Mouse (Mus musculus) neutrophil, adult 5-6 weeks (primary cell): ENCODE measurements around the gene Vps13a. TPM values are rescaled to one million over a fixed set of nuclear protein-coding genes. Genes with fewer than 3 reads are reported as not detected.
"Not testable (repeated sequence)": the region's sequence is repeated elsewhere in the genome, so short reads cannot be mapped to it uniquely, and the experiment has no call there.

Source experiments
- ATAC-seq: fragments of 151-379, 151-347 bp; 2 replicates; pipeline ENCODE4 v1.8.0; 2017; ENCODE audit warnings: mild to moderate bottlenecking, moderate TSS enrichment; ENCODE audit not compliant: insufficient number of reproducible peaks, poor library complexity, low FRiP score, severe bottlenecking; ENCODE audit errors: extremely low read depth
- total RNA-seq: library from RNA; stranded (forward); fragments of 200-1000 nt; gene quantifications from 2 replicates; pipeline ENCODE4 v1.2.3, GENCODE M21; 2017

Gene Vps13a
- total RNA-seq, 1 experiment from 2014 or later: 111 TPM

GRCm38 (mm10) chr19:16777391-16777790 lies 3.3 kb downstream of the Vps13a start:
- ATAC-seq: not testable (repeated sequence)

- peak; percentile 33; the same call in 1 of the 2 replicates for ATAC-seq
Observed at GRCm38 (mm10) chr19:16773237-16774016, 7.3 kb downstream of the Vps13a start.

GRCm38 (mm10) chr19:16767407-16767806 lies 13.3 kb downstream of the Vps13a start:
- ATAC-seq: no peak

GRCm38 (mm10) chr19:16757439-16757838 lies 23.3 kb downstream of the Vps13a start:
- not testable (repeated sequence) for ATAC-seq

- no peak for ATAC-seq
Observed at GRCm38 (mm10) chr19:16755854-16756253, 24.9 kb downstream of the Vps13a start.

GRCm38 (mm10) chr19:16755226-16755625 lies 25.5 kb downstream of the Vps13a start:
- ATAC-seq: no peak

DNA sequence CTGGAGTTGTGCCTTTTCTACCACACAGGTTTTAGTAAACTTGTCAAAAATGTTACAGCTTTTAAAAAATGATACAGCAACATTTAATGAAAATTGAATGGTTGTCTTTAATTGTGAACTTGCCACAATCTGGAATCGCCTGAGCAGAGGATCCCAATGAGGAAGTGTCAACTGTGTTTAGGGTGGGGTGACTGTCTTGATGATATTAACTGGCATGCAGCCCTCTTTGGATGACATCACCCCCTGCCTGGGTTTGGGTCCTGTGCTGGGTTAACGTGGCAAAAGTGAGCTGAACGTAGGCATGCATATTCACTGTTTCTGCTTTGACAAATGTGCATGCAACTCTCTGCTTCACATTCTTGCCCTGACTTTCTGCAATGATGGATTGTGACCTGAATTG lies 27.6 kb downstream of the Vps13a start:
- no peak for ATAC-seq

- ATAC-seq: no peak
Observed at GRCm38 (mm10) chr19:16736854-16737253, 43.9 kb downstream of the Vps13a start.

GRCm38 (mm10) chr19:16728729-16729128 lies 52.0 kb downstream of the Vps13a start:
- ATAC-seq: no peak

- no peak for ATAC-seq
Observed at GRCm38 (mm10) chr19:16715249-16715648, 65.5 kb downstream of the Vps13a start.

- no peak for ATAC-seq
Observed at GRCm38 (mm10) chr19:16701790-16702189, 78.9 kb downstream of the Vps13a start.

DNA sequence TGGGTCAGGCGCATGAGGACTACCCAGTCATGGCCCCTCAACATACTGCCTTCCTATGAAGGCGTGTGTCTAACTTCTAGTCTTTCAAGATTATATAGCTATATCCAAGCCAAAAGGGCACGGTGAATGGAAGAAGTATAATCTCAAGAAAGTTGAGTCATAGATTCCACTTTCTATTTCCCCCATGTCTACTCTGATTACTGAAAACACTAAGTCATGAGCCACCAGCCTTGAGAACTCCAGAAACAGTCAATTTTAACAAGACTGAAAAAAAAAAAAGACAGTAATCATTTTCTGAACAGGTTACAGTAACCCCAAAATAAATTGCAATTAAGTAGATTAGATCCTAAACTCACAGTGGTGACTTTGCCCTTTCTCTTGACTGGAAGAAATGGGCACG lies 95.8 kb downstream of the Vps13a start:
- no peak for ATAC-seq

DNA sequence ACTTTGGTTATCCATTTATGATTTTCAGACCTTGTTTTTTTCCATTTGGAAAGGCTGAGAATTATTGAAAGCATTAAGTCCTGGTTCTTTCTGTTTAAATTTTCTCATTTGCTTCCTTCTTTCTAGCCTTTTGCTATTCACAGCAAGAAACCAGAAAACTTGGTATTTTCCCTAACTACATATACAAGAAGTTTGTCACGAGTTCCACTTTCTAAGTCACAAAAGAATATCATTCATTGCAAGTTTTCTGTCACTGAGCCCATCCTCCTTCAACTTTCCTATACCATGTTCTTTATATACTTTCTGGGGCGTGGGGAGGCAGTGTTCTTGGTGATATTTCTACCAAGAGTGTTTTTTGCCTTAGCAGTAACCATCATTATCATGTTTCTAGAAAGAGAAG lies 96.5 kb downstream of the Vps13a start:
- no peak for ATAC-seq

DNA sequence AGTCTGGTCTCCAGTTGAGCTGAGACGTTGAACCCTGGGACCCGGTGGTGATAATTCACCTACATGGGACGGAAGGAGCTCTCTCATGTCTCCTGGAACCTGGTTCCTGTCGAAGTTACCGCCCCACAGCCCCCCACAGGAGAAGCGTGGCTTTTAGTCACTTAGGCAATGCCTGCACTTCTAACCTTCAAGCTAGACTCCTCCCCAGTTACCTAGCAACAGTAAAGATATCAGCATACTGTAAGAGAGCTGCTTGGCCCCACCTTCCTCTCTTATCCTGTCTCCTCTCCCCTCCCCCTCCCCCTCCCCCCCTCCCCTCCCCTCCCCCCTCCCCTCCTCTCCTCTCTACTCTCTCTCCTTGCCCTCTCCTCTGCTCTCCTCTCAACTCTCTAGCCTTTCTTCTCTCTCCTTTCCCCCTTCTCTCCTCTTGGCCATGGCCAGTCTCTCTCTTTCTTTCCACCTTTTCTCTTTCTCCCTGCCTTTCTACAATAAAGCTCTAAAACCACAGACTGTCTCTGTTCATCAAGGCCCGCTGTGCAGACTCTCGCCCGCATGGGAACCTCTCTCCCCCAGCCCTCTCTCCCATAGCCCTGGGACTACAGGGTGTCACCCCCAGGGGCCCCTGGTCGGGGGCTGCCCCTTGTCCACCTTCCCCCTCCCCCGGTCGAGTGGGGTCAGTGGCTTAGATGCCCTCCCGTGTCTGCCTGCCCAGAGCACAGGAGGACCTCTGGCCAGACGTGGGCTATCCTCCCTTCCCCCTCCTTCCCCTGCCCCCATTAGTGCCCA lies 154.9 kb downstream of the Vps13a start:
- no peak for ATAC-seq

DNA sequence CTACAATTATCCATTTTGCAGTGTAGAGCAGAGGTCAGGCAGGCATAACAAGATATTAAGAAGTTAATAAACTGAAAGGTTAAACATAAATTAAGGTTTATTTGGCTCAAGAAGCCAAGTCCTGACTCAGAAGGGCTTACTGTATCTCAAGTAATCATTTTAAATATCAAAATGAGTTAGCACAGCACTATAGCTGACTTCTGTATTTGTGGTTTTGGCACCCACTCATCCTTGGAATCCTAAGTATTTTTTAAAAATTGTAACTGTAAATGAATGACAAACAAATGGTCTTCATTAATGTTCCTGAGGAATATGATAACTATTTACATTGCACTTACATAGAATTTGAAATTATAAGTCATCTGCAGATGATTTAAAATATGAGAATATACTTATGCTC lies 155.7 kb downstream of the Vps13a start:
- no peak for ATAC-seq

DNA sequence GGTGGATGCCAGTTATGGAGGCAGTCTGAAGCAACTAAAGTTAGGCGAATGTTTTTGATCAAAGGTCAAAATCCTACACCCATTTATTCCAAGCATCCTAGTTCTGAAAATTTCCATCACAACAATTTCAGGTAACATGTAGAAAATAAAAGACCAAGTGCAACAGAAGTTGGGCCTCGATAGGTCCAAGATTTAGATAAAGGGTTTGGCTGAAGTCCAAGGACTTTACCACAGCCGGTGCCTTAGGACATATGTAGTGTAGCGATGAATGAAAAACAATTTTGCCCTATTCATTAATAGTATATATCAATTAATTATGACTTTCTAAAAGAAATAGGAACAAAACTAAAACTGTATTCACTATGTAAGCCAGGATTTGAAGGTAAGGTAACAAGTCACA lies 157.6 kb downstream of the Vps13a start:
- ATAC-seq: no peak

GRCm38 (mm10) chr19:16607634-16608033 lies 173.1 kb downstream of the Vps13a start:
- ATAC-seq: no peak

GRCm38 (mm10) chr19:16602026-16602425 lies 178.7 kb downstream of the Vps13a start:
- ATAC-seq: no peak

DNA sequence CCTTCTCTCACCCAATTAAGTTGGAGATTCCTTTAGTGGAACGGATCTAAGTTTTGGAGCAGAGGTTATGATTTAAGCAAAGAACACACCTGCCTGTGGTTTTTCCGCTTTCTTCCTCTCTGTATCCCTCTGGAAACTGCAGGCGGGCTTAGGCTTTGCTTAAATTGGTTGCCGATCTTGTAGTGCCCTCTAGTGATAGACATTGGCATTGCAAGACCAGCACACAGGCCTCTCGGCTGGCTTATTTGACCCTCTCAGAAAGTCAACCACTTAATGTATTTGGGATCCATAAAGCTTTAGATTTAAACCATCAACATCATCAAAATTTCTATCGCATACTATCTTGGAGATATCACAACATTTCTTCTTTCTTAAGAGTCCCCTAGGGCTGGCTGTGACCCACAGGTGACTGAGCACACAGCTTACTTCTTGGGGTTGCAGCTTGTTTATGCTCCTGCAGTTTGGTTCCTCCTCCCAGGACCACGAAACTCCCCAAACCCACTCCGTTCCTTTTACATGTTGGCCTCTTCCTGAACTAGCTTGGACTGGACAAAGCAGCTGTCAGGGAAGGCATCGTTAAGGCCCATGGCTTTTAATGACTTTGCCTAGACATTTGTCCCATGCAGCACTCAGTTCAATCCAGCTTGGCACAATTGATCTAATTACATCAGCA lies 181.3 kb downstream of the Vps13a start:
- ATAC-seq: peak; percentile 55; the same call in 1 of the 2 replicates
